Mouse (Mus musculus) stomach, embryonic 16.5 days (tissue): ENCODE results near the gene Psmb5. TPM values are rescaled to one million over a fixed set of nuclear protein-coding genes. Genes with fewer than 3 reads are reported as not detected.

Source experiments
- ATAC-seq: fragments of 200-750 bp; cut with Nextera tagmentation; 2 replicates; pipeline ENCODE4 v1.8.0; 2017; ENCODE audit warnings: moderate number of reproducible peaks, moderate TSS enrichment; ENCODE audit not compliant: insufficient read depth, low FRiP score
- H3K27ac ChIP-seq: fragments of 300-500 bp; sonication (generic); 2 replicates; pipeline ENCODE4 v1.5.1; 2014; ENCODE audit warnings: low read length
- H3K27me3 ChIP-seq: fragments of 300-500 bp; sonication (generic); 2 replicates; pipeline ENCODE4 v1.6.1; 2014; ENCODE audit warnings: low read length, control low read depth, mixed read lengths; ENCODE audit not compliant: control insufficient read depth, insufficient read depth
- H3K36me3 ChIP-seq: fragments of 300-500 bp; sonication (generic); 2 replicates; pipeline ENCODE4 v1.6.1; 2014; ENCODE audit warnings: low read length; ENCODE audit not compliant: control insufficient read depth, insufficient read depth
- H3K4me1 ChIP-seq: fragments of 300-500 bp; sonication (generic); 2 replicates; pipeline ENCODE4 v1.6.1; 2014; ENCODE audit warnings: low read length, control low read depth, mixed read lengths; ENCODE audit not compliant: control insufficient read depth, insufficient read depth
- H3K4me2 ChIP-seq: fragments of 300-500 bp; sonication (generic); 2 replicates; pipeline ENCODE4 v1.6.1; 2014; ENCODE audit warnings: low read depth, low read length, mixed read lengths
- H3K4me3 ChIP-seq: fragments of 300-500 bp; sonication (generic); replicated peaks from 2 replicates; pipeline ENCODE4 v1.5.1; 2014; ENCODE audit warnings: mild to moderate bottlenecking, low read length
- H3K9ac ChIP-seq: fragments of 300-500 bp; sonication (generic); 2 replicates; pipeline ENCODE4 v1.6.1; 2014; ENCODE audit warnings: low read length
- H3K9me3 ChIP-seq: fragments of 300-500 bp; sonication (generic); replicated peaks from 2 replicates; pipeline ENCODE4 v1.6.1; 2016; ENCODE audit warnings: low read length, control low read depth; ENCODE audit not compliant: control insufficient read depth
- WGBS: fragments of 180-500 bp; shearing (Covaris S2); extraction: QIAGEN DNeasy Blood & Tissue Kit; methylation state at CpG from one replicate; pipeline ENCODE4 v1.1.7; 2014; 5-methylcytosine and 5-hydroxymethylcytosine counted together
- polyA plus RNA-seq: library from polyadenylated mRNA; unstranded; fragments of >200 nt; fragmentation: Nextera tagmentation; extraction: Ambion mirVana; gene quantifications from 2 replicates; pipeline ENCODE4 v1.2.1, GENCODE M21; 2015

Gene Psmb5
- polyA plus RNA-seq, 1 experiment from 2014 or later = 346 TPM

DNA sequence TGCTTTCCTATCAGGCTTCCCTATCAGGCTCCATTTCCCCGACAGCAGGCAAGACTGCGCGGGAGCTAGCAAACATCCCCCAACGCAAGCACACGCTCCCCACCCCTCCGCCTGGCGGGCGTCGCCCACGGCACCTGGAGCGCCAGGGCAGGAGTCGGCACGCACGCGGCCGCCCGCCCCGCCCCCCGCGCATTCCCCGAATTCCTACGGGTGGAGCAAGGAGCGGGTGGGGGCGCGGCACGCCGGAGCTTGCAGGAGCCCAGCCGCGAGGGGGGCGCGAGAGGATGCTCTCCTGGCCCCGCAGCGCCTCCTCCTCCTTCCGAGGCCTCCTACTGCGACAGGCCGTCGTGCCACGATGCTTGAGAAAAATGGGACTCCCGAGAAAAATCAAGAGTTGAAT lies 42.2 kb downstream of the Psmb5 start:
- Histone ChIP-seq H3K9me3 (no peaks in the 10 kb centered on the region), H3K27me3 (no peaks in the 10 kb centered on the region), H3K4me1 (peaks cover 37% of the 10 kb centered on the region), H3K27ac (peak overlapping the region; percentile 88), H3K36me3 (0 out of 2 replicates have a peak, but pooled peaks cover 4% of the 10 kb centered on the region), H3K9ac (peak overlapping the region; percentile 90), H3K4me3 (peak overlapping the region; percentile 88), H3K4me2 (peak overlapping the region; percentile 57)
- peak; percentile 48 for ATAC-seq
- under 1% methylated on average over 39 of the region's 39 CpGs for WGBS

DNA sequence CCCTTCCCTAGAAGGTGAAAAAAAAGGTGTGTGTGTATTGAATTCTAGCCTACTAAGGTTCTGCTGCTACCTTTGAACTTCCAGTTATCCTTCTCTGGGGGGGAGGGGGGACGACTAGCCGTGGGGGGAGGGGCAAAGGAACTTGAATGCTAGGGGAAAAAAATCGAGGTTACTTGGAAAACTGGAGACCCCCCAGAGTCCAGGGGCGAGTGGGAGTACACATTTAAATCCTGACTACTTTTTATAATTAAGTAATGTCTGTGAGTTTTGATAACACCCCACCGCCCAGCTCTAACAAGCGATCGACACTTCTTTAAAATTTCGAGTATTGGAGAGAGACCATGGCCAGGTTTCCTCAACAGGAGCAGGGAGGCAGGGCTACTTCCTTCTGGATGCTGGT lies 42.8 kb downstream of the Psmb5 start:
- Histone ChIP-seq H3K9me3 (no peaks in the 10 kb centered on the region), H3K36me3 (0 out of 2 replicates have a peak, but pooled peaks cover 4% of the 10 kb centered on the region), H3K4me3 (peak overlapping the region; percentile 88), H3K27ac (peak overlapping the region; percentile 88), H3K9ac (peak overlapping the region; percentile 90), H3K4me1 (peaks cover 37% of the 10 kb centered on the region), H3K27me3 (no peaks in the 10 kb centered on the region), H3K4me2 (peak overlapping the region; percentile 57)
- no peak for ATAC-seq
- WGBS = 8% methylated on average over 8 of the region's 8 CpGs

DNA sequence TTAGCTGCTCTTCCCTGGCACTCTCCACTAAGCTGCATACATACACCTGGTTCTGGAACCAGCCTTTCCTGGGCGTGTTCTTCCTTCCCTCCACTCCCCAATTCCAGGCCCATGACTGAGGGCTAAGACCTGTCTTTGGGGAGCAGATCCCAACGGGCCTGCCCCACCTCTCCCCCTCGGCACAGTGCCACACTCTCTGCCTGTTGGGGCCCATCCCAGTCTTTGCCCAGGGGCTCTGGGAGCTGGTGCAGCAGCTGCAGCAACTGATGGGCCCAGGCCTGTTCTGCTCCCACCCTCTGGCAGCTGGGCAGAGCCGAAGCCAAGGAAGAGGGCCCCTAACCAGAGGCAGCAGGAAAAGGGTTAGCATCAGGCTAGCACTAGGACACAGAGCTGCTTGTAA lies 43.6 kb downstream of the Psmb5 start:
- Histone ChIP-seq H3K9me3 (no peaks in the 10 kb centered on the region), H3K27ac (peak overlapping the region; percentile 88), H3K9ac (peak overlapping the region; percentile 90), H3K27me3 (no peaks in the 10 kb centered on the region), H3K4me3 (peak overlapping the region; percentile 88), H3K4me1 (peaks cover 40% of the 10 kb centered on the region), H3K36me3 (0 out of 2 replicates have a peak, but pooled peaks cover 4% of the 10 kb centered on the region), H3K4me2 (peak overlapping the region; percentile 57)
- WGBS = 16% methylated on average over 4 of the region's 4 CpGs
- 0 out of 2 replicates have a peak, but pooled peaks have one; percentile 5 for ATAC-seq

DNA sequence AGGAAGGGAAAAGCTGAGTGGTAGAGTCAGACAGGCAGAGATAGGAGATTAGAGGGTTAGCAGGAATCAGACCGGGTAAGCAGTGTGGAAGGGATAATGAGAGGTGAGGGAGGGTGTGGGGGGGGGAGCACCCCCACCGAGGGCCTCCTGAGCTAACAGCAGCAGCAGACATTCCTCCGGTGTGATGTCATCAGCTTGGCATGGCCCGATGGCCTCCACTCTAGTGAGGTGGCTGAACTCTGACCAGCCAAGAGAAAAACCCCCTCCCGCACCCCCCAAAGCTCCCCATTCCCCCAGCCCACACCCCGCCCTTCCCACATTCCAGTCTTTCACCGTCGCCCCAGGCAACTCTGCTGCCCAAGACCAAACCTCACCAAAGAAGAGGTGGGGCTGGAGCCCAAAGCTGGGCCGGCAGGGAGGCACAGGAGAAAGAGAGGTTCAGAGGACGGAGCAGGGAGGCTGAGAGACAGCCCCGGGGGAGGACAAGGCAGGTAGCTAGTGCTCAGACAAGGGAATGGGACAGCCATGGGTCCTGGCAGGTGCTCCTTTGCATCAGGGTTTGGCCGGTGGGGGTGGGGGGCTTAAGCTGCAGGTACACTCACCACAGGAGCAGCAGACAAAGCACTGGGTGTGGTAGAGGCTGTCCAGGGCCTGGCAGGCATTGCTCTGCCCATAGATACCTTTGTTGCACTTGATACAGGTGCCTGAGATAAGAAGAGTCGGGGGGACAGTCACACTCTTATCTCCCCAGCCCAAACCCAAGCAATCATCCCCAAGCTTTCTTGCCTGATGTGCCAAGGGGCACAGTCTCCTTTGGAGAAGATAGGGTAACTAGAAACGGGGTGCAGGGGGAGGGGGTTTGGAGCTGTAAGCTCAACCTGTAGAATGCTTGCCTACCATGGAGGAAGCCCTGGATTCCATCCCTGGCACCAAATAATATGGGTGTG lies 44.8 kb downstream of the Psmb5 start:
- peak overlapping the region; percentile 57 for H3K4me2 ChIP-seq
- WGBS = 14% methylated on average over 14 of the region's 14 CpGs
- H3K27ac ChIP-seq = peak overlapping the region; percentile 88
- peaks cover 36% of the 10 kb centered on the region for H3K4me1 ChIP-seq
- ATAC-seq = peak; percentile 51
- H3K9ac ChIP-seq = peak overlapping the region; percentile 90
- H3K36me3 ChIP-seq = 0 out of 2 replicates have a peak, but pooled peaks cover 9% of the 10 kb centered on the region
- H3K9me3 ChIP-seq = no peaks in the 10 kb centered on the region
- no peaks in the 10 kb centered on the region for H3K27me3 ChIP-seq
- H3K4me3 ChIP-seq = peak overlapping the region; percentile 88

DNA sequence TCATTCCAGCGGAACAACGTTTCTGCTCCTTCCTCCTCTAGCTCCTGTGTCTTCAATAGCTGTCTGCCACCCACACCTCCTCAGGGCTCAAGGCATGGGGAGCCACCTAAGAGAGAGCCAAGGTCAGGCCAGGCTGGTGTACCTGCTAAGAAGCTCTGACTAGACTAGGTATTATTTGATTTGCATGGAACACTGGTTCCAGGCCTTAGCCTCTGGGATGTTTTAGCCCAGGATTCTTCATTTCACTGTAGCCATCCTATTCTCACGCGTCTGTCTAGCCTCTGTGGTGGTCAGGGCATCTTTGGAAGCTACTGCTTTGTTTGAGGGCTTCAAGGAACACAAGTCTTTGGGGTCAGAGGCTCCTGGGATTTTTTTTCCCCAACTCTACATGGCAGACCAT lies 45.7 kb downstream of the Psmb5 start:
- WGBS = 63% methylated on average over 4 of the region's 4 CpGs
- Histone ChIP-seq H3K27ac (peak overlapping the region; percentile 67; the same call in 1 of the 2 replicates), H3K4me3 (no peak overlapping the region), H3K36me3 (peaks cover 17% of the 10 kb centered on the region; the same call in 1 of the 2 replicates), H3K9ac (no peak overlapping the region), H3K9me3 (no peaks in the 10 kb centered on the region), H3K4me1 (peaks cover 36% of the 10 kb centered on the region), H3K4me2 (no peak overlapping the region), H3K27me3 (no peaks in the 10 kb centered on the region)
- no peak for ATAC-seq

DNA sequence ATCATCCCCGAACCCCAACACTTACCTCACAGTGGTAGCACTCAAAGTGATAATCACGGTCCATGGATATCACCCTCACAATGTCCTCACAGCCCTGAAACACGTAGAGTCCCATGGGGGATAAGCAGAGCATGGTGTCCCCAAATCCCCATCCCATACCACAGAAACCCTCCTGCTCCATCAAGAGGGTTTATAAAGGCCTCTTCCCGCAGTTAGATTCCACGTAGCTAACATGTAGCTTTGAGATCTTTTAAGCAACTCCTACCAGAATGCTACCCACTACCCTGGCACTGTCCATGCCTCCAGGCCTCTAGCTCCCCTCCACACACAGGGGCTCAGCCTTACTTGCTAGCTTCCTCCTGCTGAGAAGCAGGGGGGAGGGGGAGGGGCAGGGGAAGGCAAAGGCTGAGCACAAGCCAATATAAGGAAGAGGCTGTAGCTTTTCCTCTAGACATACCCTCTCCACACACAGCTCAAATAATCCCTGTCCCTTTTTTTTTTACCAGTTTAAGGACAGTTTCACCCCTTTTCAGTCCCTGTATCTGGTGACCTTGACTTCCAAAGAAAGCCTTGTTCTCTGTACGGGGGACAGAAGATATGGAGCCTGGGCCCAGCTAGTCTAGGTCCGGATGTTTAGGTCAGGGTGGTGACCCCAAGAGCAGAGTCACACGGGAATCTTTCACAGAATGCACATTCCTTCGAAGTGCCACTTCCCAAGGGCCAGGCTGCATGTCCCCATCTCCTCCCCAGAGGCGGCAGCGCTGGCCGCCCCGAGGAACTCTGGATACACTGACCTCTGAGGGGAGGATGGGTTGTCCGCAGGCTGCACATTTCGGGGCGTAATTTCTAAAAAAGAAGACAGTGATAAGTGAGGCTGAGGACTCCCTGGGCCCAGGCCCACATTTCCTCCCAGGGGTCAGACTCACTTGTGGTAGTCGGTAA lies 48.1 kb downstream of the Psmb5 start:
- ATAC-seq = no peak
- H3K36me3 ChIP-seq = peaks cover 21% of the 10 kb centered on the region; the same call in 1 of the 2 replicates
- H3K4me1 ChIP-seq = peaks cover 30% of the 10 kb centered on the region
- H3K9ac ChIP-seq = no peak overlapping the region; the same call in 1 of the 2 replicates
- H3K4me2 ChIP-seq = no peak overlapping the region
- H3K9me3 ChIP-seq = no peaks in the 10 kb centered on the region
- H3K4me3 ChIP-seq = no peak overlapping the region
- no peaks in the 10 kb centered on the region for H3K27me3 ChIP-seq
- 63% methylated on average over 17 of the region's 17 CpGs for WGBS
- peak overlapping the region; percentile 41 for H3K27ac ChIP-seq

DNA sequence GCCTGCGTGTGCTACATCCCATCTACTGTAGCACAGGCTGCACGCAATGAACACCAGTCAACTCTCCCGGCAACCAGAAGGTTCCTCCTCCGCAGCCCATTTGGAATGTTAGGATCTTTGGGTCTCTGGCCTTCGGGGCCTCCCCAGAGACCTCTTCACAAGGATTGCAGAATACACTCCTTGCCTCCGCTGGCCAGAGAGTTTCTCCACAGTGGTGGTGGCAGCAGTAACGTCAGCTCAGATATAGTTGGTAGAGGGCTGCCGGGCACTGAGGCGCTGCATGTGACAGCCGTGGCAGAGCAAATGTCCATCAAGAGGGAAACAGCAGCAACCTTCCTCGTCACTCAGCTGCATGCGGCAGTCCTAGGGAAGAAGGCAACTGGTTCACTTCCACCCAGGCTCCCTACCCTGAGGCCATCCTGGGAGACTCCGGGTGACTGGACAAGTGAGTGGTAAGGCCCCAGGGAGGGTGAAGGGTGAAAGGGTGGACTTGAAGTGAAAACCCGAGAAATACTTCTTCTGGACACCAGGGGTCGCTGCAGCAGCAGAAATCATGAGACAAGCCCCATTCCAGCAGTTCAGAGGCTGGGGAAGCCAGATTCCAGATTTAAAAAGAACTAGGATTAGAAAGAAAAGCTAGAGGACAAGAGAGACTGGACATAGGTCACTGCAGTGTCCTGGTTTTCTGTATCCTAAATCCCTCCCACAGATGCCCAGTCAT lies 49.0 kb downstream of the Psmb5 start:
- Histone ChIP-seq H3K27ac (peak overlapping the region; percentile 41; the same call in 1 of the 2 replicates), H3K4me3 (no peak overlapping the region)
- 73% methylated on average over 15 of the region's 15 CpGs for WGBS

More for the DNA sequence above, 49.0 kb downstream of the Psmb5 start:
- Histone ChIP-seq H3K36me3 (peaks cover 21% of the 10 kb centered on the region; the same call in 1 of the 2 replicates), H3K27me3 (no peaks in the 10 kb centered on the region), H3K9ac (no peak overlapping the region), H3K9me3 (no peaks in the 10 kb centered on the region), H3K4me2 (no peak overlapping the region), H3K4me1 (peaks cover 21% of the 10 kb centered on the region)
- no peak for ATAC-seq
